Mouse (Mus musculus) megakaryocyte progenitor cell, adult 5-6 weeks (primary cell): ENCODE data around the gene Evi5. TPM values are rescaled to one million over a fixed set of nuclear protein-coding genes. Genes with fewer than 3 reads are reported as not detected.

Source experiments
- ATAC-seq: replicated peaks from 2 replicates; pipeline ENCODE4 v1.8.0; 2016; ENCODE audit warnings: mild to moderate bottlenecking, moderate TSS enrichment, inconsistent platforms; ENCODE audit not compliant: poor library complexity
- total RNA-seq, 2 experiments: library from RNA; stranded (forward) in 1 of 2; stranded (reverse) in 1 of 2; fragments of 157-497, 149-512 nt in 1 of 2; fragments of 200-1000 nt in 1 of 2; gene quantifications; 2 replicates each; pipeline versions ENCODE4 v1.2.3 to v1.2.4; 2015 to 2017

The Evi5 gene
- total RNA-seq (2015) (19.5 and 21.4 TPM in 2 replicates), total RNA-seq (2017) (12.2 and 16.6 TPM in 2 replicates)

- peak; percentile 72 for ATAC-seq
Observed at GRCm38 (mm10) chr5:107874561-107875260, at the start of gene Evi5. Evi5 (minus strand) TSS chr5:107875107.

GRCm38 (mm10) chr5:107924564-107924963 lies 49.7 kb upstream of the Evi5 start:
- no peak for ATAC-seq

- ATAC-seq, result peak; percentile 78
Observed at GRCm38 (mm10) chr5:107922836-107923235, 47.9 kb upstream of the Evi5 start.

GRCm38 (mm10) chr5:107921400-107922252 lies 46.7 kb upstream of the Evi5 start:
- ATAC-seq, result peak; percentile 89

- no peak for ATAC-seq
Observed at GRCm38 (mm10) chr5:107915280-107915679, 40.4 kb upstream of the Evi5 start.

- no peak for ATAC-seq
Observed at GRCm38 (mm10) chr5:107911012-107911411, 36.1 kb upstream of the Evi5 start.

- ATAC-seq, result 0 out of 2 replicates have a peak, but pooled peaks have one; percentile 18
Observed at GRCm38 (mm10) chr5:107910084-107910616, 35.2 kb upstream of the Evi5 start.

GRCm38 (mm10) chr5:107909668-107910067 lies 34.8 kb upstream of the Evi5 start:
- no peak for ATAC-seq

- no peak for ATAC-seq
Observed at GRCm38 (mm10) chr5:107908514-107909110, 33.7 kb upstream of the Evi5 start.

GRCm38 (mm10) chr5:107904325-107904724 lies 29.4 kb upstream of the Evi5 start:
- no peak for ATAC-seq

GRCm38 (mm10) chr5:107901014-107901615 lies 26.2 kb upstream of the Evi5 start:
- peak; percentile 24; the same call in 1 of the 2 replicates for ATAC-seq

GRCm38 (mm10) chr5:107900206-107901013 lies 25.5 kb upstream of the Evi5 start, which contains the start of gene Rpl5:
Rpl5 (plus strand) TSS chr5:107900502.
- peak; percentile 96 for ATAC-seq

GRCm38 (mm10) chr5:107896265-107896664 lies 21.4 kb upstream of the Evi5 start:
- no peak for ATAC-seq

GRCm38 (mm10) chr5:107894676-107895075 lies 19.8 kb upstream of the Evi5 start:
- no peak for ATAC-seq

- peak; percentile 80 for ATAC-seq
Observed at GRCm38 (mm10) chr5:107891515-107891914, 16.6 kb upstream of the Evi5 start.

- ATAC-seq, result no peak
Observed at GRCm38 (mm10) chr5:107889994-107890888, 15.3 kb upstream of the Evi5 start.

GRCm38 (mm10) chr5:107880710-107881109 lies 5.8 kb upstream of the Evi5 start:
- ATAC-seq, result no peak

GRCm38 (mm10) chr5:107877053-107877452 lies 2.1 kb upstream of the Evi5 start:
- no peak for ATAC-seq

GRCm38 (mm10) chr5:107875261-107875611 lies 329 bp upstream of the Evi5 start:
- ATAC-seq, result no peak
